16 mouse cellular contexts compared by ENCODE assay signal in genomic region chr15:12565281-12565680, GRCm38 (mm10).
DNase-seq lines count a peak whose midpoint lies in the region; ATAC-seq and TF ChIP-seq lines count a peak whose summit lies in the region.
"Had no signal": no experiment of that assay in that cellular context is flagged by ENCODE, and none has a peak within 500 bp of the region (broad histone marks: within the 10 kb centered on the region; RNA-seq: fewer than 3 reads in every experiment).

No protein-coding gene starts in this region.

- H3K27me3 ChIP-seq in kidney, embryonic 16.5 days (ENCODE audit: insufficient read depth, low read length), result no peaks in the 10 kb centered on the region
- H3K27me3 ChIP-seq: hindbrain, embryonic 13.5 days; intestine, embryonic 15.5 days; midbrain, embryonic 13.5 days had no signal

- H3K27ac ChIP-seq in gastrocnemius, adult 2 months, result peak overlapping the region; percentile 72
- H3K27ac ChIP-seq in kidney, embryonic 16.5 days (ENCODE audit: low read length), result no peak overlapping the region
- peak overlapping the region; percentile 84 for H3K27ac ChIP-seq in brown adipose tissue, adult 24 weeks (replicated peaks; ENCODE audit: low read depth, low read length)
- H3K27ac ChIP-seq: hindbrain, embryonic 13.5 days; intestine, embryonic 15.5 days; midbrain, embryonic 13.5 days had no signal

- intact Hi-C loops in gastrocnemius, adult 2 months (cut with DNase I), result no loop called here
- intact Hi-C loops in gastrocnemius, postnatal 36 days (cut with DNase I), result no loop called here

- H3K4me3 ChIP-seq in gastrocnemius, adult 2 months, result peak overlapping the region; percentile 23; the same call in 1 of the 2 replicates
- H3K4me3 ChIP-seq in kidney, embryonic 16.5 days (ENCODE audit: low read length), result no peak overlapping the region
- peak overlapping the region; percentile 12; the same call in 1 of the 2 replicates for H3K4me3 ChIP-seq in brown adipose tissue, adult 24 weeks (ENCODE audit: insufficient read depth, low read depth, low read length)
- H3K4me3 ChIP-seq: hindbrain, embryonic 13.5 days; intestine, embryonic 15.5 days; midbrain, embryonic 13.5 days had no signal

- WGBS in kidney, embryonic 16.5 days, result 44% methylated on average over 8 of the region's 8 CpGs

- DNase-seq in gastrocnemius, adult 2 months, result peak; percentile 27
- no peak for DNase-seq in gastrocnemius, postnatal 36 days
- peak; percentile 44 for DNase-seq in kidney, postnatal 14 days
- DNase-seq: cerebellum, adult 9-10 months; gastrocnemius, postnatal 10 days; right cerebral cortex, adult 18-20 months; spleen, adult 18-20 months had no signal

- H3K9ac ChIP-seq in kidney, embryonic 16.5 days (replicated peaks; ENCODE audit: low read length), result no peak overlapping the region
- H3K9ac ChIP-seq: hindbrain, embryonic 13.5 days; intestine, embryonic 15.5 days; midbrain, embryonic 13.5 days had no signal

- no peak for ATAC-seq in kidney, embryonic 16.5 days (ENCODE audit: low FRiP score, low TSS enrichment)
- ATAC-seq in megakaryocyte, adult 5-6 weeks (ENCODE audit: poor library complexity, severe bottlenecking), result peak; percentile 91
- ATAC-seq in frontal cortex, adult (ENCODE audit: low TSS enrichment), result no peak
- ATAC-seq in erythroid progenitor cell, adult 5-6 weeks (replicated peaks; ENCODE audit: low FRiP score, poor library complexity, severe bottlenecking), result no peak
- ATAC-seq: forebrain, embryonic 16.5 days; intestine, embryonic 15.5 days; midbrain, embryonic 13.5 days had no signal

- TF ChIP-seq CTCF in gastrocnemius, adult 2 months (IDR thresholded peaks at IDR 0.05), result no peak

- H3K4me2 ChIP-seq in kidney, embryonic 16.5 days (replicated peaks; ENCODE audit: low read depth, low read length), result no peak overlapping the region
- H3K4me2 ChIP-seq: hindbrain, embryonic 13.5 days; intestine, embryonic 15.5 days; midbrain, embryonic 13.5 days had no signal

- H3K36me3 ChIP-seq in kidney, embryonic 16.5 days (ENCODE audit: insufficient read depth, low read length), result no peaks in the 10 kb centered on the region
- H3K36me3 ChIP-seq: hindbrain, embryonic 13.5 days; intestine, embryonic 15.5 days; midbrain, embryonic 13.5 days had no signal

- H3K4me1 ChIP-seq in kidney, embryonic 16.5 days (ENCODE audit: insufficient read depth, low read length), result peaks cover 20% of the 10 kb centered on the region
- H3K4me1 ChIP-seq in brown adipose tissue, adult 24 weeks (ENCODE audit: control insufficient read depth, insufficient read depth, insufficient read length, low read length), result peaks cover 24% of the 10 kb centered on the region
- H3K4me1 ChIP-seq: midbrain, embryonic 13.5 days had no signal

- no peaks in the 10 kb centered on the region for H3K9me3 ChIP-seq in kidney, embryonic 16.5 days (ENCODE audit: low read length)
- H3K9me3 ChIP-seq: hindbrain, embryonic 13.5 days; intestine, embryonic 15.5 days; midbrain, embryonic 13.5 days had no signal

Comparison
In these comparisons a context has a peak if more than half of its experiments do, and no peak if none do; other contexts are left out.
1. DNase-seq: peak in gastrocnemius, adult 2 months (single experiment) and kidney, postnatal 14 days (single experiment); none in gastrocnemius, postnatal 36 days (0 of 2).